Mouse (Mus musculus) ES-Bruce4 (cell line): ENCODE results near the gene Brd2.

Experiments
- CTCF ChIP-seq: IDR thresholded peaks from one replicate; pipeline ENCODE4 v1.8.1; 2011; ENCODE audit warnings: low read depth, low read length
- EP300 ChIP-seq: IDR thresholded peaks from 2 replicates; pipeline ENCODE4 v1.6.1; 2011; ENCODE audit warnings: low read depth, low read length; ENCODE audit not compliant: insufficient read depth
- POLR2A ChIP-seq: IDR thresholded peaks from one replicate; pipeline ENCODE4 v1.8.1; 2011; ENCODE audit warnings: low read length; ENCODE audit not compliant: insufficient read depth

GRCm38 (mm10) chr17:34152923-34153322, 30.5 kb upstream of the Brd2 start, which contains the start of gene H2-DMb1:
- TF ChIP-seq CTCF, result no peak
- TF ChIP-seq POLR2A, result no peak
- no peak for TF ChIP-seq EP300
